Mouse (Mus musculus) megakaryocyte progenitor cell, adult 5-6 weeks (primary cell): ENCODE measurements around the gene Tspan10. TPM values are rescaled to one million over a fixed set of nuclear protein-coding genes. Genes with fewer than 3 reads are reported as not detected.
A peak's percentile ranks its signal among the peaks of the same experiment; 100 is the strongest.

Source experiments
- ATAC-seq: replicated peaks from 2 replicates; pipeline ENCODE4 v1.8.0; 2016; ENCODE audit warnings: mild to moderate bottlenecking, moderate TSS enrichment, inconsistent platforms; ENCODE audit not compliant: poor library complexity
- total RNA-seq, 2 experiments: library from RNA; stranded (forward) in 1 of 2; stranded (reverse) in 1 of 2; fragments of 157-497, 149-512 nt in 1 of 2; fragments of 200-1000 nt in 1 of 2; gene quantifications; 2 replicates each; pipeline versions ENCODE4 v1.2.3 to v1.2.4; 2015 to 2017

The Tspan10 gene
- total RNA-seq, 2 experiments from 2014 or later: not detected

GRCm38 (mm10) chr11:120492024-120492877 lies 49.8 kb downstream of the Tspan10 start:
- peak; percentile 44 for ATAC-seq

- no peak for ATAC-seq
These were observed 50.4 kb downstream of the Tspan10 start for GRCm38 (mm10) chr11:120492878-120493203.

GRCm38 (mm10) chr11:120493351-120493750 lies 50.9 kb downstream of the Tspan10 start:
- no peak for ATAC-seq

GRCm38 (mm10) chr11:120493911-120494310 lies 51.5 kb downstream of the Tspan10 start:
- no peak for ATAC-seq

Other genes starting within 250 kb of the Tspan10 start
- gene Bahcc1, start 209.7 kb upstream of the Tspan10 start, total RNA-seq (2015): 12.1 and 17.2 TPM in 2 replicates
- 3.9 and 5.4 TPM in 2 replicates for gene Bahcc1, start 209.7 kb upstream of the Tspan10 start, total RNA-seq (2017)
- 1,607 and 1,783 TPM in 2 replicates for gene Actg1, start 94.1 kb upstream of the Tspan10 start, total RNA-seq (2015)
- 724 and 844 TPM in 2 replicates for gene Actg1, start 94.1 kb upstream of the Tspan10 start, total RNA-seq (2017)
- gene Fscn2, start 81.1 kb upstream of the Tspan10 start, total RNA-seq (2015): not detected in 2 replicates
- gene Fscn2, start 81.1 kb upstream of the Tspan10 start, total RNA-seq (2017): not detected in 2 replicates
- gene Faap100, start 63.9 kb upstream of the Tspan10 start, total RNA-seq (2015): 10.8 and 11.0 TPM in 2 replicates
- gene Faap100, start 63.9 kb upstream of the Tspan10 start, total RNA-seq (2017): 6.5 and 7.0 TPM in 2 replicates
- 37.2 and 41.0 TPM in 2 replicates for gene Nploc4, start 4.9 kb upstream of the Tspan10 start, total RNA-seq (2015)
- gene Nploc4, start 4.9 kb upstream of the Tspan10 start, total RNA-seq (2017): 34.3 and 35.4 TPM in 2 replicates
- 0.27 and 0.32 TPM in 2 replicates for gene Pde6g, start 10.9 kb downstream of the Tspan10 start, total RNA-seq (2015)
- not detected in 2 replicates for gene Pde6g, start 10.9 kb downstream of the Tspan10 start, total RNA-seq (2017)
- gene Oxld1, start 15.4 kb downstream of the Tspan10 start, total RNA-seq (2015): 10.4 and 10.7 TPM in 2 replicates
- gene Oxld1, start 15.4 kb downstream of the Tspan10 start, total RNA-seq (2017): 9.7 and 14.8 TPM in 2 replicates
- gene Ccdc137, start 15.5 kb downstream of the Tspan10 start, total RNA-seq (2015): 24.9 and 27.2 TPM in 2 replicates
- 57.1 and 58.3 TPM in 2 replicates for gene Ccdc137, start 15.5 kb downstream of the Tspan10 start, total RNA-seq (2017)
- 13.8 and 19.8 TPM in 2 replicates for gene Arl16, start 25.0 kb downstream of the Tspan10 start, total RNA-seq (2015)
- gene Arl16, start 25.0 kb downstream of the Tspan10 start, total RNA-seq (2017): 18.8 and 20.2 TPM in 2 replicates
- 107 and 121 TPM in 2 replicates for gene Mrpl12, start 42.0 kb downstream of the Tspan10 start, total RNA-seq (2015)
- 136 and 142 TPM in 2 replicates for gene Mrpl12, start 42.0 kb downstream of the Tspan10 start, total RNA-seq (2017)
- 11.9 and 14.4 TPM in 2 replicates for gene Slc25a10, start 49.2 kb downstream of the Tspan10 start, total RNA-seq (2015)
- 16.2 and 19.7 TPM in 2 replicates for gene Slc25a10, start 49.2 kb downstream of the Tspan10 start, total RNA-seq (2017)
- not detected in 2 replicates for gene Gcgr, start 88.1 kb downstream of the Tspan10 start, total RNA-seq (2015)
- gene Gcgr, start 88.1 kb downstream of the Tspan10 start, total RNA-seq (2017): not detected in 2 replicates
- gene Mcrip1, start 107.1 kb downstream of the Tspan10 start, total RNA-seq (2015): 71.6 and 75.3 TPM in 2 replicates
- gene Mcrip1, start 107.1 kb downstream of the Tspan10 start, total RNA-seq (2017): 24.2 and 25.8 TPM in 2 replicates
- not detected in 2 replicates for gene Ppp1r27, start 108.5 kb downstream of the Tspan10 start, total RNA-seq (2015)
- gene Ppp1r27, start 108.5 kb downstream of the Tspan10 start, total RNA-seq (2017): 1.3 TPM in 1 of 2 replicates, not detected in the other
- gene P4hb, start 130.6 kb downstream of the Tspan10 start, total RNA-seq (2015): 669 and 748 TPM in 2 replicates
- gene P4hb, start 130.6 kb downstream of the Tspan10 start, total RNA-seq (2017): 1,254 and 1,320 TPM in 2 replicates
- 401 and 420 TPM in 2 replicates for gene Arhgdia, start 139.0 kb downstream of the Tspan10 start, total RNA-seq (2015)
- gene Arhgdia, start 139.0 kb downstream of the Tspan10 start, total RNA-seq (2017): 177 and 193 TPM in 2 replicates
- 197 and 227 TPM in 2 replicates for gene Alyref, start 155.7 kb downstream of the Tspan10 start, total RNA-seq (2015)
- gene Alyref, start 155.7 kb downstream of the Tspan10 start, total RNA-seq (2017): 266 and 298 TPM in 2 replicates
- 66.2 and 67.6 TPM in 2 replicates for gene Anapc11, start 155.8 kb downstream of the Tspan10 start, total RNA-seq (2015)
- gene Anapc11, start 155.8 kb downstream of the Tspan10 start, total RNA-seq (2017): 22.9 and 25.7 TPM in 2 replicates
- gene Npb, start 165.8 kb downstream of the Tspan10 start, total RNA-seq (2015): 0.59 TPM in 1 of 2 replicates, not detected in the other
- not detected in 2 replicates for gene Npb, start 165.8 kb downstream of the Tspan10 start, total RNA-seq (2017)
- gene Pcyt2, start 175.3 kb downstream of the Tspan10 start, total RNA-seq (2015): 15.9 and 20.2 TPM in 2 replicates
- 23.8 and 24.5 TPM in 2 replicates for gene Pcyt2, start 175.3 kb downstream of the Tspan10 start, total RNA-seq (2017)
- gene Sirt7, start 182.6 kb downstream of the Tspan10 start, total RNA-seq (2015): 22.9 and 24.2 TPM in 2 replicates
- 60.4 and 63.4 TPM in 2 replicates for gene Sirt7, start 182.6 kb downstream of the Tspan10 start, total RNA-seq (2017)
- gene Mafg, start 191.0 kb downstream of the Tspan10 start, total RNA-seq (2015): 15.0 and 16.4 TPM in 2 replicates
- gene Mafg, start 191.0 kb downstream of the Tspan10 start, total RNA-seq (2017): 24.2 and 29.5 TPM in 2 replicates
- gene Pycr1, start 201.1 kb downstream of the Tspan10 start, total RNA-seq (2015): 9.8 and 10.3 TPM in 2 replicates
- gene Pycr1, start 201.1 kb downstream of the Tspan10 start, total RNA-seq (2017): 5.1 and 6.2 TPM in 2 replicates
- gene Myadml2, start 205.5 kb downstream of the Tspan10 start, total RNA-seq (2015): 1.3 and 1.5 TPM in 2 replicates
- 4.0 TPM in 1 of 2 replicates, not detected in the other for gene Myadml2, start 205.5 kb downstream of the Tspan10 start, total RNA-seq (2017)
- gene Notum, start 218.5 kb downstream of the Tspan10 start, total RNA-seq (2015): not detected in 2 replicates
- not detected in 2 replicates for gene Notum, start 218.5 kb downstream of the Tspan10 start, total RNA-seq (2017)
- 39.6 and 54.6 TPM in 2 replicates for gene Aspscr1, start 230.3 kb downstream of the Tspan10 start, total RNA-seq (2015)
- 33.7 and 46.6 TPM in 2 replicates for gene Aspscr1, start 230.3 kb downstream of the Tspan10 start, total RNA-seq (2017)